Mouse (Mus musculus) embryonic facial prominence, embryonic 10.5 days (tissue): Measurements from ENCODE around the gene Gusb. TPM values are rescaled to one million over a fixed set of nuclear protein-coding genes. Genes with fewer than 3 reads are reported as not detected.
A peak's percentile ranks its signal among the peaks of the same experiment; 100 is the strongest.

Experiments used
- DNase-seq: peaks from one replicate; pipeline ENCODE4 v3.0.0-alpha.2; 2017; ENCODE audit warnings: low spot score
- H3K27ac ChIP-seq: fragments of 300-500 bp; sonication (generic); replicated peaks from 2 replicates; pipeline ENCODE4 v1.5.1; 2016; ENCODE audit warnings: mild to moderate bottlenecking
- H3K27me3 ChIP-seq: fragments of 300-500 bp; sonication (generic); replicated peaks from 2 replicates; pipeline ENCODE4 v1.6.1; 2016; ENCODE audit warnings: low read depth, mild to moderate bottlenecking; ENCODE audit not compliant: poor library complexity, severe bottlenecking
- H3K36me3 ChIP-seq: fragments of 300-500 bp; sonication (generic); replicated peaks from 2 replicates; pipeline ENCODE4 v1.6.1; 2016; ENCODE audit warnings: mild to moderate bottlenecking, moderate library complexity
- H3K4me1 ChIP-seq: fragments of 300-500 bp; sonication (generic); 2 replicates; pipeline ENCODE4 v1.6.1; 2016
- H3K4me3 ChIP-seq: fragments of 300-500 bp; sonication (generic); 2 replicates; pipeline ENCODE4 v1.5.1; 2016; ENCODE audit warnings: mild to moderate bottlenecking, moderate library complexity
- H3K9me3 ChIP-seq: fragments of 300-500 bp; sonication (generic); 2 replicates; pipeline ENCODE4 v1.6.1; 2016; ENCODE audit warnings: mild to moderate bottlenecking
- WGBS: fragments of 180-500 bp; shearing (Covaris S2); methylation state at CpG from one replicate; pipeline ENCODE4 v1.1.7; 2016; 5-methylcytosine and 5-hydroxymethylcytosine counted together
- polyA plus RNA-seq: library from polyadenylated mRNA; unstranded; fragments of >200 nt; fragmentation: Nextera tagmentation; extraction: Ambion mirVana; gene quantifications from 2 replicates; pipeline ENCODE4 v1.2.1, GENCODE M21; 2016

Gusb gene
- polyA plus RNA-seq, result 45.3 and 47.7 TPM in 2 replicates

GRCm38 (mm10) chr5:130002301-130003146, at the start of gene Gusb:
TSS of gene Gusb (minus strand) at chr5:130003049.
- Histone ChIP-seq H3K27ac (peak within 1 kb of the TSS; percentile 91), H3K27me3 (no peaks in the 10 kb centered on the region), H3K36me3 (peaks cover 23% of the 10 kb centered on the region), H3K4me1 (peaks cover 26% of the 10 kb centered on the region), H3K4me3 (peak within 1 kb of the TSS; percentile 73), H3K9me3 (peaks cover 11% of the 10 kb centered on the region; the same call in 1 of the 2 replicates)
- WGBS, result 1% methylated on average over 39 of the region's 39 CpGs
- DNase-seq, result peak; percentile 87

- Histone ChIP-seq H3K27ac (no peak overlapping the region), H3K27me3 (no peaks in the 10 kb centered on the region), H3K9me3 (no peaks in the 10 kb centered on the region), H3K36me3 (peaks cover 68% of the 10 kb centered on the region), H3K4me3 (no peak overlapping the region), H3K4me1 (no peaks in the 10 kb centered on the region)
- WGBS, result 83% methylated on average over 5 of the region's 5 CpGs
- no peak for DNase-seq
These were observed 49.7 kb upstream of the Gusb start for GRCm38 (mm10) chr5:130052510-130052909.

- no peak overlapping the region for H3K4me3 ChIP-seq
- H3K27ac ChIP-seq, result no peak overlapping the region
- no peaks in the 10 kb centered on the region for H3K9me3 ChIP-seq
- peaks cover 80% of the 10 kb centered on the region for H3K36me3 ChIP-seq
- H3K27me3 ChIP-seq, result no peaks in the 10 kb centered on the region
- WGBS, result 83% methylated on average over 15 of the region's 15 CpGs
- H3K4me1 ChIP-seq, result no peaks in the 10 kb centered on the region
- no peak for DNase-seq
These were observed 48.4 kb upstream of the Gusb start for GRCm38 (mm10) chr5:130051073-130051860.

- Histone ChIP-seq H3K4me3 (no peak overlapping the region), H3K27me3 (no peaks in the 10 kb centered on the region), H3K9me3 (no peaks in the 10 kb centered on the region), H3K27ac (no peak overlapping the region), H3K36me3 (peaks cover 84% of the 10 kb centered on the region), H3K4me1 (0 out of 2 replicates have a peak, but pooled peaks cover 5% of the 10 kb centered on the region)
- no peak for DNase-seq
- 78% methylated on average over 6 of the region's 6 CpGs for WGBS
These were observed 47.6 kb upstream of the Gusb start for GRCm38 (mm10) chr5:130050416-130050815.

- no peak for DNase-seq
- whole genome bisulfite sequencing, result 91% methylated on average over 15 of the region's 15 CpGs
- 0 out of 2 replicates have a peak, but pooled peaks cover 5% of the 10 kb centered on the region for H3K4me1 ChIP-seq
These were observed 46.1 kb upstream of the Gusb start for GRCm38 (mm10) chr5:130048786-130049520.

GRCm38 (mm10) chr5:130047013-130047412, 44.2 kb upstream of the Gusb start:
- 80% methylated on average over 6 of the region's 6 CpGs for WGBS
- Histone ChIP-seq H3K9me3 (no peaks in the 10 kb centered on the region), H3K36me3 (peaks cover 92% of the 10 kb centered on the region), H3K27ac (no peak overlapping the region), H3K27me3 (no peaks in the 10 kb centered on the region), H3K4me3 (no peak overlapping the region), H3K4me1 (0 out of 2 replicates have a peak, but pooled peaks cover 5% of the 10 kb centered on the region)
- no peak for DNase-seq

More at GRCm38 (mm10) chr5:130048786-130049520, 46.1 kb upstream of the Gusb start:
- Histone ChIP-seq H3K4me3 (no peak overlapping the region), H3K27ac (no peak overlapping the region), H3K9me3 (no peaks in the 10 kb centered on the region), H3K27me3 (no peaks in the 10 kb centered on the region), H3K36me3 (peaks cover 86% of the 10 kb centered on the region)

- peaks cover 92% of the 10 kb centered on the region for H3K36me3 ChIP-seq
- WGBS, result 88% methylated on average over 10 of the region's 10 CpGs
These were observed 43.7 kb upstream of the Gusb start for GRCm38 (mm10) chr5:130046589-130046988.

GRCm38 (mm10) chr5:130046100-130046499, 43.3 kb upstream of the Gusb start:
- WGBS, result 88% methylated on average over 7 of the region's 7 CpGs
- H3K4me3 ChIP-seq, result no peak overlapping the region
- H3K4me1 ChIP-seq, result 0 out of 2 replicates have a peak, but pooled peaks cover 5% of the 10 kb centered on the region
- no peak for DNase-seq
- no peak overlapping the region for H3K27ac ChIP-seq
- H3K9me3 ChIP-seq, result no peaks in the 10 kb centered on the region
- H3K36me3 ChIP-seq, result peaks cover 92% of the 10 kb centered on the region
- H3K27me3 ChIP-seq, result no peaks in the 10 kb centered on the region

More at GRCm38 (mm10) chr5:130046589-130046988, 43.7 kb upstream of the Gusb start:
- peak; percentile 20 for DNase-seq
- Histone ChIP-seq H3K4me3 (no peak overlapping the region), H3K27ac (no peak overlapping the region), H3K27me3 (no peaks in the 10 kb centered on the region), H3K4me1 (0 out of 2 replicates have a peak, but pooled peaks cover 5% of the 10 kb centered on the region), H3K9me3 (no peaks in the 10 kb centered on the region)

- no peaks in the 10 kb centered on the region for H3K27me3 ChIP-seq
- no peaks in the 10 kb centered on the region for H3K9me3 ChIP-seq
- peaks cover 95% of the 10 kb centered on the region for H3K36me3 ChIP-seq
- H3K27ac ChIP-seq, result no peak overlapping the region
- no peak overlapping the region for H3K4me3 ChIP-seq
- DNase-seq, result no peak
- 0 out of 2 replicates have a peak, but pooled peaks cover 5% of the 10 kb centered on the region for H3K4me1 ChIP-seq
- WGBS, result 85% methylated on average over 7 of the region's 7 CpGs
These were observed 41.4 kb upstream of the Gusb start for GRCm38 (mm10) chr5:130044201-130044695.

- DNase-seq, result no peak
- H3K4me3 ChIP-seq, result no peak overlapping the region
- H3K27ac ChIP-seq, result no peak overlapping the region
- H3K9me3 ChIP-seq, result no peaks in the 10 kb centered on the region
- H3K27me3 ChIP-seq, result no peaks in the 10 kb centered on the region
- peaks cover 92% of the 10 kb centered on the region for H3K36me3 ChIP-seq
- 0 out of 2 replicates have a peak, but pooled peaks cover 5% of the 10 kb centered on the region for H3K4me1 ChIP-seq
- WGBS, result 90% methylated on average over 3 of the region's 3 CpGs
These were observed 40.9 kb upstream of the Gusb start for GRCm38 (mm10) chr5:130043741-130044140.

- DNase-seq, result no peak
- H3K36me3 ChIP-seq, result peaks cover 88% of the 10 kb centered on the region
- no peak overlapping the region for H3K4me3 ChIP-seq
- H3K27ac ChIP-seq, result no peak overlapping the region
- H3K27me3 ChIP-seq, result no peaks in the 10 kb centered on the region
- 90% methylated on average over 4 of the region's 4 CpGs for WGBS
- H3K9me3 ChIP-seq, result no peaks in the 10 kb centered on the region
- 0 out of 2 replicates have a peak, but pooled peaks cover 5% of the 10 kb centered on the region for H3K4me1 ChIP-seq
These were observed 38.4 kb upstream of the Gusb start for GRCm38 (mm10) chr5:130041262-130041661.

GRCm38 (mm10) chr5:130040797-130041196, 37.9 kb upstream of the Gusb start:
- Histone ChIP-seq H3K36me3 (peaks cover 88% of the 10 kb centered on the region), H3K9me3 (no peaks in the 10 kb centered on the region), H3K27ac (no peak overlapping the region), H3K27me3 (no peaks in the 10 kb centered on the region), H3K4me3 (no peak overlapping the region), H3K4me1 (0 out of 2 replicates have a peak, but pooled peaks cover 2% of the 10 kb centered on the region)
- no peak for DNase-seq
- WGBS, result 94% methylated on average over 4 of the region's 4 CpGs
